Mouse (Mus musculus) heart, embryonic 12.5 days (tissue): ENCODE results near the gene Magi1. TPM values are rescaled to one million over a fixed set of nuclear protein-coding genes. Genes with fewer than 3 reads are reported as not detected.
A peak's percentile ranks its signal among the peaks of the same experiment; 100 is the strongest.

ENCODE experiments used
- ATAC-seq: fragments of 200-750 bp; cut with Nextera tagmentation; 2 replicates; pipeline ENCODE4 v1.8.0; 2017; ENCODE audit warnings: moderate TSS enrichment, moderate library complexity; ENCODE audit not compliant: insufficient number of reproducible peaks, low FRiP score
- H3K27ac ChIP-seq: fragments of 300-500 bp; sonication (generic); 2 replicates; pipeline ENCODE4 v1.5.1; 2016; ENCODE audit warnings: mild to moderate bottlenecking, moderate library complexity; ENCODE audit not compliant: poor library complexity, severe bottlenecking
- H3K27me3 ChIP-seq: fragments of 300-500 bp; sonication (generic); replicated peaks from 2 replicates; pipeline ENCODE4 v1.6.1; 2016; ENCODE audit warnings: mild to moderate bottlenecking, moderate library complexity
- H3K36me3 ChIP-seq: fragments of 300-500 bp; sonication (generic); 2 replicates; pipeline ENCODE4 v1.6.1; 2016; ENCODE audit warnings: mild to moderate bottlenecking, moderate library complexity
- H3K4me1 ChIP-seq: fragments of 300-500 bp; sonication (generic); replicated peaks from 2 replicates; pipeline ENCODE4 v1.6.1; 2016; ENCODE audit warnings: mild to moderate bottlenecking
- H3K4me2 ChIP-seq: fragments of 300-500 bp; sonication (generic); 2 replicates; pipeline ENCODE4 v1.6.1; 2016; ENCODE audit warnings: mild to moderate bottlenecking, moderate library complexity
- H3K4me3 ChIP-seq: fragments of 300-500 bp; sonication (generic); 2 replicates; pipeline ENCODE4 v1.5.1; 2016; ENCODE audit warnings: mild to moderate bottlenecking
- H3K9ac ChIP-seq: fragments of 300-500 bp; sonication (generic); 2 replicates; pipeline ENCODE4 v1.6.1; 2016; ENCODE audit warnings: mild to moderate bottlenecking, moderate library complexity
- H3K9me3 ChIP-seq: fragments of 300-500 bp; sonication (generic); replicated peaks from 2 replicates; pipeline ENCODE4 v1.6.1; 2016; ENCODE audit warnings: mild to moderate bottlenecking, moderate library complexity
- WGBS: fragments of 180-500 bp; shearing (Covaris S2); methylation state at CpG from one replicate; pipeline ENCODE4 v1.1.7; 2016; 5-methylcytosine and 5-hydroxymethylcytosine counted together
- polyA plus RNA-seq: library from polyadenylated mRNA; unstranded; fragments of >200 nt; fragmentation: Nextera tagmentation; extraction: Ambion mirVana; gene quantifications from 2 replicates; pipeline ENCODE4 v1.2.1, GENCODE M21; 2016

The Magi1 gene
- polyA plus RNA-seq, 1 experiment from 2014 or later = 9.9 TPM

- WGBS = 86% methylated on average over 2 of the region's 2 CpGs
Observed at GRCm38 (mm10) chr6:93968721-93969120, 315.0 kb downstream of the Magi1 start.

GRCm38 (mm10) chr6:93962757-93963336, 320.9 kb downstream of the Magi1 start:
- Histone ChIP-seq H3K27me3 (no peaks in the 10 kb centered on the region), H3K4me3 (no peak overlapping the region), H3K27ac (no peak overlapping the region), H3K9me3 (no peaks in the 10 kb centered on the region), H3K4me1 (peaks cover 16% of the 10 kb centered on the region), H3K36me3 (no peaks in the 10 kb centered on the region), H3K4me2 (no peak overlapping the region), H3K9ac (no peak overlapping the region)
- no peak for ATAC-seq
- 84% methylated on average over 5 of the region's 5 CpGs for whole genome bisulfite sequencing

More at GRCm38 (mm10) chr6:93968721-93969120, 315.0 kb downstream of the Magi1 start:
- H3K27ac ChIP-seq = no peak overlapping the region
- no peak for ATAC-seq
- no peak overlapping the region for H3K9ac ChIP-seq
- H3K27me3 ChIP-seq = no peaks in the 10 kb centered on the region
- H3K36me3 ChIP-seq = no peaks in the 10 kb centered on the region
- peaks cover 5% of the 10 kb centered on the region for H3K4me1 ChIP-seq
- H3K9me3 ChIP-seq = no peaks in the 10 kb centered on the region
- no peak overlapping the region for H3K4me3 ChIP-seq
- H3K4me2 ChIP-seq = no peak overlapping the region

GRCm38 (mm10) chr6:93961782-93962181, 321.9 kb downstream of the Magi1 start:
- H3K9ac ChIP-seq = no peak overlapping the region
- WGBS = 47% methylated on average over 1 of the region's 1 CpGs
- no peak for ATAC-seq
- peaks cover 16% of the 10 kb centered on the region for H3K4me1 ChIP-seq
- no peak overlapping the region for H3K27ac ChIP-seq
- no peak overlapping the region for H3K4me3 ChIP-seq
- no peaks in the 10 kb centered on the region for H3K9me3 ChIP-seq
- H3K27me3 ChIP-seq = no peaks in the 10 kb centered on the region
- H3K4me2 ChIP-seq = no peak overlapping the region
- H3K36me3 ChIP-seq = no peaks in the 10 kb centered on the region

GRCm38 (mm10) chr6:93957172-93957571, 326.5 kb downstream of the Magi1 start:
- no peaks in the 10 kb centered on the region for H3K9me3 ChIP-seq
- ATAC-seq = no peak
- no peaks in the 10 kb centered on the region for H3K27me3 ChIP-seq
- peaks cover 22% of the 10 kb centered on the region for H3K4me1 ChIP-seq
- no peak overlapping the region for H3K27ac ChIP-seq
- no peak overlapping the region for H3K4me2 ChIP-seq
- no peaks in the 10 kb centered on the region for H3K36me3 ChIP-seq
- 73% methylated on average over 2 of the region's 2 CpGs for WGBS
- no peak overlapping the region for H3K4me3 ChIP-seq
- H3K9ac ChIP-seq = no peak overlapping the region

- 33% methylated on average over 2 of the region's 2 CpGs for WGBS
- Histone ChIP-seq H3K9me3 (no peaks in the 10 kb centered on the region), H3K36me3 (no peaks in the 10 kb centered on the region), H3K4me1 (peaks cover 23% of the 10 kb centered on the region), H3K9ac (no peak overlapping the region), H3K27ac (peak overlapping the region; percentile 81), H3K4me3 (no peak overlapping the region), H3K4me2 (no peak overlapping the region), H3K27me3 (no peaks in the 10 kb centered on the region)
- 0 out of 2 replicates have a peak, but pooled peaks have one; percentile 55 for ATAC-seq
Observed at GRCm38 (mm10) chr6:93946612-93947011, 337.1 kb downstream of the Magi1 start.

GRCm38 (mm10) chr6:93936359-93936758, 347.4 kb downstream of the Magi1 start:
- H3K36me3 ChIP-seq = no peaks in the 10 kb centered on the region
- no peak overlapping the region for H3K27ac ChIP-seq
- no peak overlapping the region for H3K9ac ChIP-seq
- no peaks in the 10 kb centered on the region for H3K9me3 ChIP-seq
- no peak overlapping the region for H3K4me2 ChIP-seq
- WGBS = 87% methylated on average over 6 of the region's 6 CpGs
- peaks cover 19% of the 10 kb centered on the region for H3K4me1 ChIP-seq
- no peak for ATAC-seq
- no peaks in the 10 kb centered on the region for H3K27me3 ChIP-seq
- H3K4me3 ChIP-seq = no peak overlapping the region

GRCm38 (mm10) chr6:93935793-93936192, 347.9 kb downstream of the Magi1 start:
- ATAC-seq = no peak
- Histone ChIP-seq H3K4me1 (peaks cover 19% of the 10 kb centered on the region), H3K9ac (no peak overlapping the region), H3K27me3 (no peaks in the 10 kb centered on the region), H3K4me3 (no peak overlapping the region), H3K4me2 (no peak overlapping the region), H3K36me3 (no peaks in the 10 kb centered on the region), H3K27ac (no peak overlapping the region), H3K9me3 (no peaks in the 10 kb centered on the region)
- 68% methylated on average over 4 of the region's 4 CpGs for WGBS

GRCm38 (mm10) chr6:93934700-93935099, 349.0 kb downstream of the Magi1 start:
- Histone ChIP-seq H3K27ac (no peak overlapping the region), H3K36me3 (no peaks in the 10 kb centered on the region), H3K4me3 (no peak overlapping the region), H3K27me3 (no peaks in the 10 kb centered on the region), H3K9ac (no peak overlapping the region), H3K4me1 (peaks cover 19% of the 10 kb centered on the region), H3K9me3 (no peaks in the 10 kb centered on the region), H3K4me2 (no peak overlapping the region)
- 83% methylated on average over 2 of the region's 2 CpGs for WGBS
- no peak for ATAC-seq

GRCm38 (mm10) chr6:93924568-93924967, 359.1 kb downstream of the Magi1 start:
- H3K4me1 ChIP-seq = peaks cover 14% of the 10 kb centered on the region
- 93% methylated on average over 2 of the region's 2 CpGs for WGBS
- H3K27ac ChIP-seq = no peak overlapping the region
- H3K4me2 ChIP-seq = no peak overlapping the region
- no peaks in the 10 kb centered on the region for H3K9me3 ChIP-seq
- H3K9ac ChIP-seq = no peak overlapping the region
- ATAC-seq = no peak
- H3K27me3 ChIP-seq = no peaks in the 10 kb centered on the region
- H3K4me3 ChIP-seq = no peak overlapping the region
- H3K36me3 ChIP-seq = no peaks in the 10 kb centered on the region

GRCm38 (mm10) chr6:93923972-93924371, 359.7 kb downstream of the Magi1 start:
- Histone ChIP-seq H3K27me3 (no peaks in the 10 kb centered on the region), H3K9me3 (no peaks in the 10 kb centered on the region), H3K9ac (no peak overlapping the region), H3K4me3 (no peak overlapping the region), H3K4me1 (peaks cover 14% of the 10 kb centered on the region), H3K4me2 (no peak overlapping the region), H3K36me3 (no peaks in the 10 kb centered on the region), H3K27ac (no peak overlapping the region)
- WGBS = 57% methylated on average over 3 of the region's 3 CpGs
- no peak for ATAC-seq

- no peak overlapping the region for H3K4me2 ChIP-seq
- H3K4me3 ChIP-seq = no peak overlapping the region
- no peaks in the 10 kb centered on the region for H3K9me3 ChIP-seq
- no peak overlapping the region for H3K27ac ChIP-seq
- ATAC-seq = no peak
- WGBS = 63% methylated on average over 5 of the region's 5 CpGs
- peaks cover 14% of the 10 kb centered on the region for H3K4me1 ChIP-seq
- no peaks in the 10 kb centered on the region for H3K36me3 ChIP-seq
- no peak overlapping the region for H3K9ac ChIP-seq
- H3K27me3 ChIP-seq = no peaks in the 10 kb centered on the region
Observed at GRCm38 (mm10) chr6:93923351-93923750, 360.4 kb downstream of the Magi1 start.

GRCm38 (mm10) chr6:93922931-93923330, 360.8 kb downstream of the Magi1 start:
- no peak overlapping the region for H3K4me2 ChIP-seq
- H3K9me3 ChIP-seq = no peaks in the 10 kb centered on the region
- H3K4me1 ChIP-seq = peaks cover 14% of the 10 kb centered on the region
- H3K36me3 ChIP-seq = no peaks in the 10 kb centered on the region
- H3K9ac ChIP-seq = no peak overlapping the region
- 57% methylated on average over 7 of the region's 7 CpGs for WGBS
- no peaks in the 10 kb centered on the region for H3K27me3 ChIP-seq
- no peak overlapping the region for H3K27ac ChIP-seq
- no peak overlapping the region for H3K4me3 ChIP-seq
- ATAC-seq = no peak
